Mouse (Mus musculus): ENCODE results near the gene Csad.

The Csad gene

GRCm38 (mm10) chr15:102204674-102205505, at the start of gene Csad:
Gene Csad (minus strand): TSS chr15:102204724.
- DNase-seq (ENCODE audit: low read depth), result no peak

- DNase-seq (ENCODE audit: low read depth), result no peak
Measured at GRCm38 (mm10) chr15:102250521-102250920, 46.0 kb upstream of the Csad start.

GRCm38 (mm10) chr15:102249967-102250366, 45.4 kb upstream of the Csad start:
- DNase-seq (ENCODE audit: low read depth), result no peak

GRCm38 (mm10) chr15:102249251-102249691, 44.7 kb upstream of the Csad start:
- DNase-seq (ENCODE audit: low read depth), result no peak

- no peak for DNase-seq (ENCODE audit: low read depth)
Measured at GRCm38 (mm10) chr15:102248812-102249191, 44.3 kb upstream of the Csad start.

GRCm38 (mm10) chr15:102248131-102248811, 43.7 kb upstream of the Csad start:
- no peak for DNase-seq (ENCODE audit: low read depth)

- DNase-seq (ENCODE audit: low read depth), result no peak
Measured at GRCm38 (mm10) chr15:102247252-102248130, 43.0 kb upstream of the Csad start.

- peak; percentile 14 for DNase-seq (ENCODE audit: low read depth)
Measured at GRCm38 (mm10) chr15:102246866-102247251, 42.3 kb upstream of the Csad start.

- peak; percentile 28 for DNase-seq (ENCODE audit: low read depth)
Measured at GRCm38 (mm10) chr15:102245891-102246741, 41.6 kb upstream of the Csad start.

GRCm38 (mm10) chr15:102245461-102245881, 40.9 kb upstream of the Csad start:
- DNase-seq (ENCODE audit: low read depth), result no peak

- no peak for DNase-seq (ENCODE audit: low read depth)
Measured at GRCm38 (mm10) chr15:102244306-102245191, 40.0 kb upstream of the Csad start.

- no peak for DNase-seq (ENCODE audit: low read depth)
Measured at GRCm38 (mm10) chr15:102243229-102244190, 39.0 kb upstream of the Csad start.

- DNase-seq (ENCODE audit: low read depth), result no peak
Measured at GRCm38 (mm10) chr15:102242404-102243228, 38.1 kb upstream of the Csad start.

- DNase-seq (ENCODE audit: low read depth), result no peak
Measured at GRCm38 (mm10) chr15:102240607-102241006, 36.1 kb upstream of the Csad start.

- DNase-seq (ENCODE audit: low read depth), result no peak
Measured at GRCm38 (mm10) chr15:102239851-102240250, 35.3 kb upstream of the Csad start.

GRCm38 (mm10) chr15:102239260-102239590, 34.7 kb upstream of the Csad start:
- DNase-seq (ENCODE audit: low read depth), result peak; percentile 39

GRCm38 (mm10) chr15:102238543-102239259, 34.2 kb upstream of the Csad start:
- no peak for DNase-seq (ENCODE audit: low read depth)
